Mouse (Mus musculus) heart, postnatal 36 days (tissue): ENCODE data around the gene Cep63. TPM values are rescaled to one million over a fixed set of nuclear protein-coding genes. Genes with fewer than 3 reads are reported as not detected.

ENCODE experiments used
- total RNA-seq, 2 experiments: library from RNA; stranded (reverse); gene quantifications; 2 replicates each; pipeline ENCODE4 v1.2.3; 2021

Cep63 gene
- total RNA-seq, 2 experiments from 2014 or later = 53.0 to 53.1 TPM

Other genes starting within 250 kb of the Cep63 start
- 10 to 100 TPM in 1 of 2 experiments, 1 to 10 TPM in 1; 9.0 to 21.8 TPM for gene Ky, start 120.8 kb downstream of the Cep63 start, total RNA-seq
- gene Anapc13, start 238 bp downstream of the Cep63 start, total RNA-seq = 100 to 1,000 TPM; 341 to 347 TPM
- 10 to 100 TPM; 67.5 to 79.0 TPM for gene Amotl2, start 90.1 kb upstream of the Cep63 start, total RNA-seq
- gene Ryk, start 208.4 kb upstream of the Cep63 start, total RNA-seq = 10 to 100 TPM; 38.9 to 39.0 TPM